Mouse (Mus musculus) A20 (cell line): ENCODE results near the gene Ahsg.

ENCODE experiments used
- DNase-seq: peaks from one replicate; pipeline ENCODE4 v3.0.0-alpha.2; 2011; ENCODE audit warnings: low read depth, low spot score

Ahsg gene

GRCm38 (mm10) chr16:22890683-22891510 lies at the start of gene Ahsg:
Gene Ahsg, plus strand, starts transcription at chr16:22891277.
- no peak for DNase-seq

GRCm38 (mm10) chr16:22842871-22843270 lies 48.2 kb upstream of the Ahsg start:
- no peak for DNase-seq

- no peak for DNase-seq
Measured at GRCm38 (mm10) chr16:22844061-22844801, 46.8 kb upstream of the Ahsg start.

DNA sequence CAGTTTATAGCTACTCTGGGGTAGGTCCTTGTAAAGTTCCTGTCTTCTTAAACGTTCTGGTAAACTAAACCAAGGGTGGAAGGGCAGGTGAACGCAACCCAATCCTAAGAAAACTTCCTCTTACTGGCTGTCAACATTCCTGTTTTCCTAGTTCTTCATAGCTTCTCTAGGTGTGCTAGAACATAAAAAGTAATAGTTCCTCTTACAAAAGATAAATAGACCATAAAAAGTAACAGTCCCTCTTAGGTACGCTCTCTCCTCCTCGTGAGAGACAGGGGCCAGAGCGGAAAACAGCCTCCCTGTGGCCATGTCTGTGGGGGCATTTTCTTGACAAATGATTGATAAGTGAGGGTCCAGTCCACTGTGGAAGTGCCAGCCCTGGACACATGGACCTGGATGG lies 46.2 kb upstream of the Ahsg start:
- DNase-seq = no peak

DNA sequence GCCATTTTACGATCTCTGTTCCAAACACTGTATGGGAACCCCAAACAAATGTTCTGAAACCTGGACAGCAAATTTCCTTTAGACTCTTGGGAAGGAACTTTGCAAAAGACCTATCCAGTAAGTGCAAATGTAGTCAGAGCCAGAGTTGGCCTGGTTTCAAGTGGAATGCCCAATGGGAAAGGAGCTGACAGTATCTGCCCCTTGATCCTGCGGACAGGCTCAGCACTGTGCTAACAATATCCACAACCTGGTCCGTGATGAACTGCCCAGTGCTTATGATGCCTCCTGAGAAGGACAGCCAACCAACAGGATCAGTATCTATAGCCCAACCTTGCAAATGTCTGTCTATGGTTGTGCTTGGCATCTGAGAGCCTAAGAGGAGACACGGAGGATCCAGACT lies 45.6 kb upstream of the Ahsg start:
- no peak for DNase-seq

- no peak for DNase-seq
Measured at GRCm38 (mm10) chr16:22847686-22848085, 43.4 kb upstream of the Ahsg start.

GRCm38 (mm10) chr16:22848331-22848730 lies 42.7 kb upstream of the Ahsg start:
- no peak for DNase-seq

DNA sequence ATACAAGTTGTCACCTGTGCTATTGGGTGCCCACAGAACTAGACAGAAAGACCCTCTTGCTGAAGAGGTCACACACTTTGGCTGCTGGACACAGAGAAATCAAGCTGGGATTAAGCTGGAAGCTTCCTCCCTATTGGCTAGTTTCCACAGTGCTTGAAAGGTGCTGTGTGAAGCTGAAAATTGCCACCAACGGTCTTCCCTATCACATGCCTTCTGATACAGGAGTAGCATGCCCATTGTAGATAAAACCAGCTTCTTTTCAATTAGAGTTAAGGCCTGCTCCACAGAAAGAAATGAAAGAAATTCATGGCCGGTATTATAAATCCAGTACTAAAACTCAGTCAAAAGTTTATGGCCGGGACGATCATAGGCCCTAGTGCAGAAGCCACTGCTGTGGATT lies 38.4 kb upstream of the Ahsg start:
- no peak for DNase-seq

GRCm38 (mm10) chr16:22856773-22857172 lies 34.3 kb upstream of the Ahsg start:
- no peak for DNase-seq

DNA sequence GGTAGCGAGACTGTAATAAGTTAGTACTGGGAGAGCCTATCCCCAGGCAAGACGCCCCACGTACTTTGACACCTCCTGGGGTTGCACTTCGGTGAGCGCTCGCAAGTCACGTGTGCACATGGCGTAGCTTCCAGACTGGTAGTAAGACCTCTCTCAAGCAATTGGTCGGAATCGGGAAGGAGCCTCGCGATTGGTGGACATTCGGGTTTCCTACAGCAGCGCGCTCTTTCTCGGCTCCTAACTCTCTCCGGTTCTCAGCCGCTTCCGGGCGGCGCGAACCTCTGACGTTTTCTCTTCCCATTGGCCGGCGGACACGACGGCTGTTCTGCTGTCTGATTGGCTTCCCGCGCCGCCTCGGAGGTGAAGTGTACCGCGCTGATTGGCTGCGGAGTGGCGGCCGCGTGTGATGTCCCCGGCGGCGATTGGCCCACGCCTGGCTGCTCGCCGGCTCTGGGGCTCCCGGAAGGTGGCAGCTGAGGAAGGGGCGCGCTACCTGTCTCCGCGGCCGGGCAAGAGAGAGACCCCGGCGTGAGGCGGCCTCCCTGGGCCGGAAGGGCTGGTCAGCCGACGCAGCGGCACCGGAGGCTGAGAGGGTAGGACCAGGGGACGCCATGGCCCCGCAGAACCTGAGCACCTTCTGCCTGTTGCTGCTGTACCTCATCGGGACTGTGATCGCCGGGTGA lies 33.5 kb upstream of the Ahsg start, which contains the start of the genes Tbccd1 and Dnajb11:
Gene Tbccd1 (minus strand): TSS at position 239 of the 683 bp plus-strand sequence.
Gene Dnajb11 (plus strand): TSS at position 415 of the 683 bp plus-strand sequence.
- DNase-seq = peak; percentile 99

- no peak for DNase-seq
Measured at GRCm38 (mm10) chr16:22872397-22872796, 18.7 kb upstream of the Ahsg start.

DNA sequence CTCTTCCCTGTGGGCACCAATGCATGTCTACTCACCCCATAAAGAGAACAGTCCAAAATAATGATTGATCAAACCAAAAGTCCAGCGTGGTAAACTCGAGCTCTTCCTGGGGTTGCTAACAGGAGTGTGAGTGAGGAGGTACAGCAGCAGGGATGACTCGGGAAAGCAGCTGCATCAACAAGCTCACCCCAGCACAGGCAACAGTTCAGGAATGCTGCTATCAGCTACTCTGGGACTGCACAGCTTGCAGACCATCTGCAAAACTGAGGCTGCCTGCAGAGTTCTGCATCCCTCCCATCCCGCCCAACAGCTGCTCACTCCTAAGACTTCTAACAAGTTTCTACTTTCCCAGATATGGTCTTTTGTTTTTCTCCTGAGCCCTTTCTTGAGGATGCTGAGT lies 17.7 kb upstream of the Ahsg start:
- no peak for DNase-seq

GRCm38 (mm10) chr16:22876218-22877043 lies 14.6 kb upstream of the Ahsg start:
- peak; percentile 38 for DNase-seq

GRCm38 (mm10) chr16:22877660-22878390 lies 13.3 kb upstream of the Ahsg start:
- no peak for DNase-seq

GRCm38 (mm10) chr16:22878716-22879115 lies 12.4 kb upstream of the Ahsg start:
- no peak for DNase-seq

DNA sequence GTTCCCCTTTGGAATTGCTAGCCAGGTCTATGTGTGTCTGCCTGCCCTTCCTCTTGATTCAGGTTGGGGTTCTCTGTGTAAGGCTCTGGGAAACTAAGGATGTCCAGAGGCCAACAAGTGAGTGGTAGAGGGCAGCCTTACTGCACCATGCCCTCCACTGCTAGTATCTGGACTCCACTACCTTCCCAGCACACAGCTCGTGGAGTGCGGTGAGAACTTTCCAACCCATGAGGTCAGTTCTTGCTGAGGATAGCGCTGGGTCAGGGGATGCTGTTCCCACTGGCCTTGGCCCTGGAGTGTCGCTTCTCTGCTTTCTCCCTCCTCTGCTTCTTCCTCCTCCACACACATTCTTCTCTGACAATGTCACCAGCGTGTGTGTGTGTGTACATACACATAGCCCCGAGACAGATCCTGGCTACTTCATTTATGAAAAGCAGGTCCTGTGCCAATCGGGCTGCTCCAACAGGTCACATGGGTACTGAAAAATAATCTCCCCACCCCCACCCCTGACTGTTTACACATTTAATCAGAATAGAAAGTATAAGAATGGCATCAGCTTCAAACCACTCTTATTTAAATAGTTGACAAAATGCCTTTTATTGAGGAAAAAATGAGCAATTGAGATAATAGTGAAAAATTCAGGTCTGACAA lies 11.0 kb upstream of the Ahsg start:
- DNase-seq = no peak

DNA sequence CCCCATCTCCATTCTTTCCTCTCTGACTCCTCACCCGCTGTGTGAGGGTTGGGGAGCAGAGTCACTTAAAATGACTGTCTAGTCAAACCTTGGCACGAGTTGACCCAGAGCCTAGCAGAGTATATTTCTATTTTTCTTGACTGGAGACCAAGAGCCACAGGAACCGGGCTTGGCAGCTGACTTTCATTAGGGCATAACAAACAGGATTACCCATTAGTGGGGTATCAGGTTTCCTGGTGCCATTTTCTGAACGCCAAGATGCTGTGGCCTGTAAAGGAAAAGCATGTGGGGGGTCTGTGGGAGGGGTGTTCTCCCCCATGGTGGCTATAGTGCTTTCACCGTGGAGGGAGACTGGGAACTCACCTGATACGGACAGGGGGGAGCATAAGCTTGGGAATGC lies 10.2 kb upstream of the Ahsg start:
- DNase-seq = no peak

DNA sequence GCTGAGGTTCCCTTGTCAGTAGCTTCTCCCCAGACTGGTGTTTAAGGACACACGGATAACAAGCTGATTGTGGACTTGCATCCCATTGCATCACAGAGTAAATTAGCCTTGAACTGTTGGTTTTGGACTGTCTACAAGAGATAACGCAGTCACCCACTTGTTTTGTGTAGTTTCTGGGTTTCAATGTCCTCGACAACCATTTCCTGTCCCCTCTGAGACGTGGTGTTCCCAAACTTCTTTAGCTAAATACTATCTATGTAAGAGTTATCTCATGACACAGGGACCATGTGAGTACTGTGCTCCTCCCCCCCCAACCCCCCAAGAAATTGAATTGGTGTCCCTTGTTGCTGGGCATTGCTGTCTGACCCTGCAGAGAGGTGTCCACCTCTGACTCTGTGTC lies 9.6 kb upstream of the Ahsg start:
- DNase-seq = no peak

DNA sequence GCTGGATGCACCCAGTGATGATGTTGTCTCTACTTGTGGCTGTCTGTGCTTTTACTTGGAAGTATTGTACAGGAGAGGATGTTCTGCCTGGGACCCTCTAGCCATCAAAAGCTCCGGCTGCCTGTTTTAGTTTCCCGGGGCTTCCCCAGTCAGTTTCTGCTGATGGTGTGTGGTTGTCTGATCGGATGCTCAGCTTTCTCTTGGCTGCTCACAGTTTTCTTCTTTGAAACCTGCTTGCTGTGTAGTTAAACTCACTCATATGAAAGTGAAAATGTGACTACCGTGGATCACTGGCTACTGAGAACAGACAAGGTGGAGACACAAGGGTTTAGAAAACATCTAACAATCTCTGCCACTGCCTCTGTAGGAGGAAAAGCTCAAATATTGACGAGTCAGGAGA lies 7.6 kb upstream of the Ahsg start:
- DNase-seq = peak; percentile 6

DNA sequence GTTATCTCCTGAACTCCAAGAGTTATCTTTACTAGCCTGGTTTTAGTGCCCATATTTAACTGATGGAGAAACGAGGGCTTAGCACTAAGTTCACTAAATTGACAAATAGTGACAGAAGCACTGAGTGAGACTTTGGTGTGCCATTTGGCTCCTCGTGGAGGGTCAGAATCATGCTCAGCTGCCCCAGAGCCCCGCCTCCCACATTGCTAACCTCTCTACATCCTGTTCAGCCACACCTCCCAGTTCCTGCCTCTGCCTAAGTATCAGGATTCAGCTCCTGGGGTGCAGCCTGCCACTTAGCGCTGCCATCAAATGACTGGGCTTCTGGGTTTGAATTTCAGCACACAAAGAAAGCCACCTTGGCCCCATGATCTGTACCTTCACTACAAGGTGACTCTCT lies 5.7 kb upstream of the Ahsg start:
- DNase-seq = no peak
